Mouse (Mus musculus) heart, embryonic 10.5 days (tissue): Measurements from ENCODE around the gene Enthd1. TPM values are rescaled to one million over a fixed set of nuclear protein-coding genes. Genes with fewer than 3 reads are reported as not detected.

Experiments
- polyA plus RNA-seq: library from polyadenylated mRNA; unstranded; fragments of >200 nt; fragmentation: Nextera tagmentation; extraction: Ambion mirVana; gene quantifications from 2 replicates; pipeline ENCODE4 v1.2.1, GENCODE M21; 2016

The Enthd1 gene
- polyA plus RNA-seq, 1 experiment from 2014 or later: not detected

Other genes starting within 250 kb of the Enthd1 start
- gene Grap2, start 7.4 kb upstream of the Enthd1 start, polyA plus RNA-seq: 4.9 and 5.0 TPM in 2 replicates
- gene Fam83f, start 106.7 kb upstream of the Enthd1 start, polyA plus RNA-seq: 0.31 and 0.50 TPM in 2 replicates
- 28.5 and 40.2 TPM in 2 replicates for gene Tnrc6b, start 146.2 kb upstream of the Enthd1 start, polyA plus RNA-seq